Mouse (Mus musculus) embryonic facial prominence, embryonic 11.5 days (tissue): ENCODE measurements at regions not wholly inside any gene's neighbourhood (a gene's known extent, or its start where the extent isn't known, plus 50 kb on each side); places are given as distances from the start of the nearest gene placed in this dataset.

Experiments
- ATAC-seq: fragments of 200-750 bp; cut with Nextera tagmentation; replicated peaks from 2 replicates; pipeline ENCODE4 v1.8.0; 2017; ENCODE audit warnings: low read depth; ENCODE audit not compliant: insufficient number of reproducible peaks, low FRiP score, low TSS enrichment
- DNase-seq: peaks from one replicate; pipeline ENCODE4 v3.0.0-alpha.2; 2015; ENCODE audit warnings: low spot score
- H3K27ac ChIP-seq: fragments of 300-500 bp; sonication (generic); replicated peaks from 2 replicates; pipeline ENCODE4 v1.5.1; 2014; ENCODE audit warnings: mild to moderate bottlenecking, low read depth, low read length, control low read depth
- H3K27me3 ChIP-seq: fragments of 300-500 bp; sonication (generic); 2 replicates; pipeline ENCODE4 v1.6.1; 2014; ENCODE audit warnings: mild to moderate bottlenecking, low read length, moderate library complexity, mixed read lengths; ENCODE audit not compliant: control insufficient read depth, insufficient read depth
- H3K36me3 ChIP-seq: fragments of 300-500 bp; sonication (generic); replicated peaks from 2 replicates; pipeline ENCODE4 v1.6.1; 2014; ENCODE audit warnings: low read depth, mild to moderate bottlenecking, low read length, moderate library complexity, mixed read lengths; ENCODE audit not compliant: control insufficient read depth, insufficient read depth
- H3K4me1 ChIP-seq: fragments of 300-500 bp; sonication (generic); 2 replicates; pipeline ENCODE4 v1.6.1; 2014; ENCODE audit warnings: low read length, mixed read lengths; ENCODE audit not compliant: control insufficient read depth, insufficient read depth
- H3K4me2 ChIP-seq: fragments of 300-500 bp; sonication (generic); 2 replicates; pipeline ENCODE4 v1.6.1; 2014; ENCODE audit warnings: low read depth, mild to moderate bottlenecking, control low read depth, low read length, moderate library complexity
- H3K4me3 ChIP-seq: fragments of 300-500 bp; sonication (generic); 2 replicates; pipeline ENCODE4 v1.5.1; 2014; ENCODE audit warnings: low read depth, low read length, control low read depth
- H3K9ac ChIP-seq: fragments of 300-500 bp; sonication (generic); replicated peaks from 2 replicates; pipeline ENCODE4 v1.6.1; 2014; ENCODE audit warnings: mild to moderate bottlenecking, control low read depth, low read length
- H3K9me3 ChIP-seq: fragments of 300-500 bp; sonication (generic); replicated peaks from 2 replicates; pipeline ENCODE4 v1.6.1; 2016; ENCODE audit warnings: mild to moderate bottlenecking, low read length, inconsistent platforms, mixed read lengths; ENCODE audit not compliant: control insufficient read depth
- WGBS: fragments of 180-500 bp; shearing (Covaris S2); extraction: QIAGEN DNeasy Blood & Tissue Kit; methylation state at CpG from one replicate; pipeline ENCODE4 v1.1.7; 2014; 5-methylcytosine and 5-hydroxymethylcytosine counted together

DNA sequence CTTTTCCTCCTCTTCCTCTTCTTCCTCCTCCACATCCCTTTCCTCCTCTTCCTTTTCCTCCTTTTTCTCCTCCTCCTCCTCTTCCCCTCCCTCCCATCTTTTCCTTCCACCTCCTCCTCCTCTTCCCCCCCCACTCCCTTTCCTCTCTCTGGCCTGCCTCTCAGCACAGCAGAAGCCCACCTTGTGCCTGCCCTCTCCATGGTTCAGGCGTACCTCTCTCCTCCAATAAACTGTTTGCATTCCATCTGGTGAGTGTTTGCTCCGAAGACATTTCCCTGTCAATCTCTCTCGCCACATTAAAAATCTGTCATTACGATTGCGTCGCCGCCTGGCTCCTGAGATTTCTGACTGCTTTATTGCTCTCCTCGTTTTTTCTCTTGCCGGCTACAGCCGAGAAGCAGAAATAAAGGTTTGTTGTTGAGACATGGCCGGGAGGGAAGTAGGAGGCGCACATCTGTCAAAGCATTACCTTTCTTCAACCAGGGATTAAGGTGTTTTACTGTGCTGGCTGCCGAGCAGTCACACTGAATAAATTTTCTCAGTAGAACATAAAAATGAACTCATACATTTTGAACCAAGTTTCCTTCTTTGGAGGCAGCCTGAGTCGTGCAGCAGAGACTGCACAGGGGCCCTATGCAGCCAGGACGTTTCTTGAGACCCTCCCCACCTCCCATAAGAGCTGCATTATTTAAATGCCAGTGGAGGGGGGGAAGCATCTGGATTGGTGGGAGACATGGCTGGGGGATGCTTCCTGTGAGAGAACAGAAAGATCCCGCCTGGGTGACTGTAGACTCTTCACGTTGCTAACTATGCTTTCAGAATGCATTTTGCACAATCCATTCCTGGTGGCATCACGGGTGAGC lies 376.3 kb upstream of the 3110018I06Rik start:
- Histone ChIP-seq H3K9ac (peak overlapping the region; percentile 18; the same call in 1 of the 2 replicates), H3K4me2 (no peak overlapping the region), H3K4me1 (no peaks in the 10 kb centered on the region), H3K27me3 (no peaks in the 10 kb centered on the region), H3K9me3 (no peaks in the 10 kb centered on the region), H3K27ac (no peak overlapping the region), H3K4me3 (no peak overlapping the region), H3K36me3 (no peaks in the 10 kb centered on the region)
- ATAC-seq (no peak), DNase-seq (peak; percentile 30)
- 51% methylated on average over 18 of the region's 18 CpGs for WGBS

DNA sequence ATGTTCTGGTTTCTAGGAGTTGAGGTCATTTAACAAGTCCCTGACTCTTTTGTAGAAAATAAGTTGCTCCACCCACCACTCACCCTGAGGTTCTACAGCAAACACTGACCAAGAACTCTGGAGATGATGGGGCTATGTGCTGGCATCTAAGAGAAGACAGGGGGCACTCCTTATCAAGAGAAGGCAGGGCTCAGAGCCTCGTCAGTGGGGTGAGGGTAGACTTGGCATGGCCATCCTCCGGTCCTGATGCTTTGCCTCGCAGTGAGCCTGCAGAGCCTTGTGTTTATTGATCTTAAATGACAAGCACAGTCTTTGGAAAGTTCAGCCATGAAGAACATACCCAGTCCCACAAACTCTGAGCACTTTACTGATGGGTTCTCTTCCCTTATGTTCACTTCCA lies 370.1 kb upstream of the 3110018I06Rik start:
- H3K9me3 ChIP-seq: no peaks in the 10 kb centered on the region

DNA sequence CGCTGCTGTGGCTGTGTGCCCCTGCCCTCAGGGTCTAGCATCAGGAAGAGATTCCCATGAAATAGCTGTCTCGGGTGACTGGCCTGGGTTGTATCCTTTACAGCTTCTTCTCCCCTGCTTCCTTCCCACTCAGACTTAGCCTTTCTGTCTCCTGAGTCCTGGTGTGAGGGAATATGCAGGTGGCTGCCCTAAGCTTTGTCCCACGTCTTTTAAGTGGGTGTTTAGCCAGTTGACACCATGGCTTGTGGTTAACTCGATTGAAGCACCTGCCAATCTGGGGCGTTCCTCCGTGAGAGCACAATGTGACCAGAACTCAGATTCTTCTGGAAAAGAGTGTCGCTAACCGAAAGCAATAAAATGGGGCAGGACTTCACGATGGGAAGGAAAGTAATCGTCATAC lies 369.4 kb upstream of the 3110018I06Rik start:
- H3K36me3 ChIP-seq: no peaks in the 10 kb centered on the region
- no peaks in the 10 kb centered on the region for H3K9me3 ChIP-seq
- no peak overlapping the region for H3K4me2 ChIP-seq
- no peak overlapping the region for H3K27ac ChIP-seq
- no peak overlapping the region for H3K9ac ChIP-seq
- no peak for DNase-seq
- H3K27me3 ChIP-seq: no peaks in the 10 kb centered on the region
- H3K4me1 ChIP-seq: 0 out of 2 replicates have a peak, but pooled peaks cover 2% of the 10 kb centered on the region
- no peak overlapping the region for H3K4me3 ChIP-seq
- no peak for ATAC-seq
- 73% methylated on average over 10 of the region's 10 CpGs for WGBS

More for the DNA sequence above, 370.1 kb upstream of the 3110018I06Rik start:
- no peak overlapping the region for H3K4me3 ChIP-seq
- H3K9ac ChIP-seq: no peak overlapping the region
- no peaks in the 10 kb centered on the region for H3K36me3 ChIP-seq
- 0 out of 2 replicates have a peak, but pooled peaks cover 2% of the 10 kb centered on the region for H3K4me1 ChIP-seq
- no peak overlapping the region for H3K27ac ChIP-seq
- WGBS: 81% methylated on average over 3 of the region's 3 CpGs
- no peak overlapping the region for H3K4me2 ChIP-seq
- no peak for ATAC-seq
- no peaks in the 10 kb centered on the region for H3K27me3 ChIP-seq
- no peak for DNase-seq

DNA sequence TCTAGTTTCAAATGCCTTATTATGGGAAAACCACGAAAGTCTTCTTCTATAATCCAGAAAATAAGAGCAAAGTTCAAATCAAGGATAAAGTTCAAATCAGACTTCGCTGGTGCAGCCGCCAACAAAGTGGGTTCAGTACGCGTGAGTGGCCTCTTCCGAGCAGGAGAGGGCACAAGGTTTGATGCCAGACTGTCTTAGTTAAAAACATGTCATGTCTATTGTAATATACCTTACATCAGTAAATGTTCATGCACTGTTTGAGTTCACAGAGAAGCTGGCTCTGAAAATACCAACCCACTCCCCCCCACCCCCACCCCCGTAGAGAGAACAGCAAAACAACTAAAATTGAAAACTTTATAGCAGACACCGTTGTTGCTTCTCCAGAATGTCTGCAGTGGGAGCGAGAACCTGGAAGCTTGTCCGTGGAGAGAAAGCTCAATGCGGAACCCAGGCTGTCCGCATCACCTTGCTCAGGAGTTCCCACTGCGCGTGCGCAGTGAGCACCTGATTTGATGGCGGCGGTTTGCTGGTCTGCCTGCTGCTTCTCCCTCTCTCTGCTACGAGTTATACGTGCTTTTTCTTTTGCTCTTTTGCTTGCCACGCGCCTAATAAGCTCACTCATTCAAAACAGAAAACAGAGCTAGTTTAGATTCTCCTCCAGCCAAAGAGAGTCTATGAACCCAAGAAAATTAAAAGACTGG lies 367.8 kb upstream of the 3110018I06Rik start:
- Histone ChIP-seq H3K9ac (no peak overlapping the region), H3K27ac (no peak overlapping the region), H3K4me1 (0 out of 2 replicates have a peak, but pooled peaks cover 2% of the 10 kb centered on the region), H3K27me3 (no peaks in the 10 kb centered on the region), H3K4me3 (no peak overlapping the region), H3K9me3 (no peaks in the 10 kb centered on the region), H3K4me2 (no peak overlapping the region), H3K36me3 (no peaks in the 10 kb centered on the region)
- WGBS: 86% methylated on average over 21 of the region's 21 CpGs
- no peak for ATAC-seq
- DNase-seq: no peak

DNA sequence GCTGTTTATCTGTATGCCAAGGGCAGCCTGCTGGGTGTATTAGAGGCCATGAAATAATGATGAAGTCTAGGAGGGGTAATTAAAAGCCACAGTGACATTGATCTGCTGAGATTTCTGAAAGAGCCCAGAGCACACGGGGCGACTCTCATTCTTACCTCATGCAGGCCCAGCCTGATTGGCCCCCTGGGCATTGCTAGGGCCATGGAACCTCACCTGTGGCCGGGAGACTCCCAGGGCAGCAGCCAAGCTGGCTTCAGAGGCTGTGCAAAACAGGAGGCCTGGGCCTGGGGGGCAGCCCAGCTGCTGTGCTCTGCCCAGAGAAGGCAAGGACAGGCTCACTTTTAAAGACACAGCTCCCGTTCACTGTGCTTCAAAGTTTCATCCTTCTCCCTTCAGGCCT lies 366.4 kb upstream of the 3110018I06Rik start:
- Histone ChIP-seq H3K4me3 (no peak overlapping the region), H3K9ac (no peak overlapping the region), H3K9me3 (no peaks in the 10 kb centered on the region), H3K27me3 (no peaks in the 10 kb centered on the region), H3K36me3 (no peaks in the 10 kb centered on the region), H3K4me1 (0 out of 2 replicates have a peak, but pooled peaks cover 2% of the 10 kb centered on the region), H3K27ac (no peak overlapping the region), H3K4me2 (no peak overlapping the region)
- no peak for ATAC-seq
- WGBS: 39% methylated on average over 4 of the region's 4 CpGs
- no peak for DNase-seq

DNA sequence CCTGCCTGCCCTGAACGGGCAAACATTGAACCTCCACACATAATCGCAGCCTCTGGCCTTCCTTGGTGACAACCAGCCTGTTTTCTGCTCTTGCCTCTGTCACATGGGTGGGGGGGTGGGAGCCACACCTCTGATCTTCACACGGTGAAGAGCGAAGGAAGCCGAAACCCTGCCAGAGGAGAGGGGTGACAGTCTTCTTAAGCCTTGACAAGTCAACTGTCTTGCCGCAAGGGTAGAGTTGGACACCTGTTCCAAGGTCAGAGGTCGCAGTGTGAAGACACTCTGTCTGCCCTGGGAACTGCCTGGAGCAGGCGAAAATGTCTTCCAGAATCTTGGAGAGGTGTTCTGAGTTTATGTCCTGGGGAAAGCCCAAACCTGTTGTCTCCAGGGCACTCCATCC lies 364.8 kb upstream of the 3110018I06Rik start:
- no peak overlapping the region for H3K9ac ChIP-seq
- DNase-seq (no peak), ATAC-seq (no peak)
- 0 out of 2 replicates have a peak, but pooled peaks cover 2% of the 10 kb centered on the region for H3K4me1 ChIP-seq
- no peaks in the 10 kb centered on the region for H3K27me3 ChIP-seq
- H3K4me2 ChIP-seq: no peak overlapping the region
- H3K36me3 ChIP-seq: no peaks in the 10 kb centered on the region
- H3K9me3 ChIP-seq: no peaks in the 10 kb centered on the region
- H3K27ac ChIP-seq: no peak overlapping the region
- H3K4me3 ChIP-seq: no peak overlapping the region
- WGBS: 81% methylated on average over 8 of the region's 8 CpGs

DNA sequence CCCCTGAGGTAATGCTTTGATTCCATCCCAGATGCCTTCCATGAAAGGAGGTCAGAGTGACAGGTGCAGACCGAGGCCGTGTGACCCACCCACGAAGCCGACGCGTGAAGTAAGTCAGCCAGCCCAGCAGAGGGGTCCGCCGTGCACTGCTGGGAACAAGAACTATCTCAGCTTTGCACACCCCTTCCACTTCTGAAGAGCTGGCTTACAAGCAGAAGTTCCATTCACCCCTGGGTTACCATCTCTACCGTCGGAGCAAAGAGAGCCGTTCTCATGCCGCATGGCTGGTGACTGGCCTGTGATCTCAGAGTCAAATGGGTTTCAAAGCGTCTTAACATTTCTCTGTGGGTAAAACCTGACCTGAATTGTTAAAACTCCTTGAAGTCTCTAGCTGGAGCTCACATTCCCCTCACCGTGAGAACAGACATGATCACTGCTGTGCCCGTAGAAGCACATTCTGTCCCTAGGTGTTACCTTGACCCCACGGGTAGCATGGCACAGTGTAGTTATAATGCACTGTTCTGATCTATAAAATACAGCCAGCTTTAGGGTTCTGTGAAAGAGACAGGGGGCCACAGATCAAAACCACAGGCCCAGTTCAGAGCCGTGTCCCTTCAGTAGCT lies 364.1 kb upstream of the 3110018I06Rik start:
- Histone ChIP-seq H3K9ac (no peak overlapping the region), H3K4me3 (no peak overlapping the region), H3K27ac (no peak overlapping the region), H3K9me3 (no peaks in the 10 kb centered on the region), H3K4me2 (no peak overlapping the region), H3K4me1 (0 out of 2 replicates have a peak, but pooled peaks cover 2% of the 10 kb centered on the region), H3K27me3 (no peaks in the 10 kb centered on the region), H3K36me3 (no peaks in the 10 kb centered on the region)
- ATAC-seq (no peak), DNase-seq (no peak)
- WGBS: 90% methylated on average over 17 of the region's 17 CpGs
